Mouse (Mus musculus): ENCODE results near the gene Chac2.
A peak's percentile ranks its signal among the peaks of the same experiment; 100 is the strongest.
"Not testable (repeated sequence)": the region's sequence is repeated elsewhere in the genome, so short reads cannot be mapped to it uniquely, and the experiment has no call there.

The Chac2 gene

DNA sequence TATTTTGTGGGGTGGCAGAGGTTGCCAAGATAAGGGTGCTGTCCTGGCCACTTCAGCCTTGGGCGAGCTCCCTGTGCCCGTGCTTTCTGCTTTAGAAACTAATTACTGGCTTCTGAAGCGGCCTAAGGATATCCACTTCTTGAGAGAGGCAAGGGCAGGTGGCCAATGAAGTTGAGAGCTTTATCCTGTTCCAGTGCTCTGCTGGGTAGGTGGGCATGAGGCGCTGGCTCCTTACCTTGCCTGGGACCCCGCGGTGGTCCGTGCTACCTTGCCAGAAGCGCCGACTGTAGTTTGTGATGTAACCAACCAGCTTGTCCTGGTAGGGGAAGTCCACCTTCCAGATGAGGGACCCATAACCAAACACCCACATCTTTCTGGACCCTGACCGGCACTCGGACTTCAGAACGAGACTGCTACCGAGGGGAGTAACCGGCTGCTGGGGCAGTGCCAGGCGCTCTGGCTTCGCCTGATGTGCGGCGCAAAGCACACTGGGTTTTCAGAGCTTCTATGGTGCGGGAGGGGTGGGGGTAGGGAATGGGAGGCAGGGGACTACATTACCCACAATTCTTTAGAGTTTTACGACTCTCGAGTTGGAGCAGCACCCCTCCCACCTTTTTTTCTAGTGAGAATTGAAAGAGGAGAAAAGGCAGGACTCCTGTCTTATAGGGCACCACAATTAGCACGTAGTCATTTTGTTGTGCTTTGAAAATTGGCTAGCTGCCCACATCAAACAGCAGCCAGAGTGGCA, at the start of gene Chac2:
Gene Chac2 (minus strand): TSS at position 474 of the 748 bp plus-strand sequence.
- DNase-seq = peak; percentile 84 to 91

DNA sequence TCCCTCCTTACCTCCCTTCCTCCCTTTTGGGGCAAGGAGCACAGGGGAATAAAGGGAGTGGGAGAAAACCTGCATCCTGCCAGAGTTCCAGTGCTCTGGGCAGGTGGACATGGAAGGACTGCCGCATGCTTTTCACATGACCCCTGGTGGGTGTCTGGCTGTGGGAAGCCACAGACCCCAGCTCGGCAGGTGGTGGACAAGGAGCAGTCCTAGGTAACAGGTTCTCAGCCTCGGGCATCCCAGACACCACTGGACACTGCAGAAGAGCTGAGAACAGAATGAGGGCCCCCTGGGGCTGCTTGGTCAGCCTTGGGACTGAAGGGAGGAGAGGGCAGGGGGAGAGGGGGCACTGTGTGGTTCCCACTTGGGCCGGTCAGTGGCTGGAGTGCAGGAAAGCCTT, 48.8 kb upstream of the Chac2 start:
- no peak for DNase-seq

DNA sequence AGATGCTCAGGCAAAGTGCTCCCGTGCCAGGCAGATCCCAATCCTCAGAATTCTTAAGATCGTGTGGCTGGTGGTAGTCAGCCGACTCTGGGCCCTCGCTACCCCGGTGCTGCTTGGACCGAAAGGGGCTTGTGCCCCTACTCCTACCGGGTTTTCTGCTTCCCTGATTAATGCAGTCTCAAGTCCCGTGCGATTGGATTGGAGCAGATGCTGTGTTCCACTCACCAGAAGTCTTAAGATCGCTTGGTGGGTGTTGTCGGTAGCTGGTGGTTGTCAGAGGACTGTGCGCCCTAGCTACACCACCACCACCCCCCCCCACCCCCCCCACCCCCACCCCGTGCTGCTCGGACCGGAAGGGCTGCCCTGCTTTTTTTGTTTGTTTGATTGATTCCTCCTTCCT, 31.3 kb upstream of the Chac2 start:
- not testable (repeated sequence) for DNase-seq

DNA sequence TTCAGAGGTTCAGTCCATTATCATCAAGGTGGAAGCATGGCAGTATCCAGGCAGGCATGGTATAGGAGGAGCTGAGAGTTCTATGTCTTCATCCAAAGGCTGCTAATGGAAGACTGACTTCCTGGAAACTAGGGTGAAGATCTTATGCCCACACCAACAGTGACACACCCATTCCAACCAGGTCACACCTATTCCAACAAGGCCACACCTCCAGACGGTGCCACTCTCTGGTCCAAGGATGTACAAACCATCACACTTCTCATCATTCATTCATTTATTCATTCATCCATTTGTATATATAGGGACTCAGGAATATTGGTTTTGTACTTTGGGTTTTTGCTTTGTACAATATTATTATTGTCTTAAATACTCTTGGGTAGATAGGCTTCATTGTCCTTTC, 23.5 kb upstream of the Chac2 start:
- DNase-seq = not testable (repeated sequence)

DNA sequence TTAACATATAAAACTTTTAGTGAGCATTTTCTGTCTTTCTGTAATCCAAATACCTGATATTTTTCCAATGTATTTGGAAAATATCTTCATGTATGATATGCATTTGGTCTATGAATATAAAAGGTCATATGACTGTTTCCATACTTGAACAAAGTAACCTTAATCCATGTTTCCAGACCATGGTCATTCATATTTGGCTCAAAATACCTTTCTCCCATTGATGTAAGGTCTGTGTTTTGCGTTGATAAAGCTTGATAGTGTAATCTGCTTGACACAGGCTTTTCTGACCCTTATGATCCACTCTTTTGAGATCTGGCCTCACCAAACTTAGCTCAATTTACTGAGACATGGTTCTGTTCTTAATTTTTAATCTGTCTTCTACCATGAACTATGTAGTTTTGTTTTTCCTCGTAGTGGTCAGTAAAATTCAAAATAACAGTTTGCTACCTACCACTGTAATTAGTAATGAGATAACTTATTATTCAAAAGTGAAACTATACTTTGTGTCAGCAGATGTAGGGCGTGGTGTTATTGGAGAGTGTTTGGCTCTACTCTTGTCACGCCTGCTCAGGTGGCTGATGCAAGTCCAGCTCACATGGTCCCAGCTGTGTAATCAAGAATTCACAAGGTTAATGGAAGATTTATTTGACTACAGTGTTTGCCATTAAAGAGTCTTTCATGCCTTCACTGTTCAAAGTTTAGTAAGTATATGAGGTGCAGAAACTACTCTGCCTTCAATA, 15.2 kb upstream of the Chac2 start:
- no peak for DNase-seq

DNA sequence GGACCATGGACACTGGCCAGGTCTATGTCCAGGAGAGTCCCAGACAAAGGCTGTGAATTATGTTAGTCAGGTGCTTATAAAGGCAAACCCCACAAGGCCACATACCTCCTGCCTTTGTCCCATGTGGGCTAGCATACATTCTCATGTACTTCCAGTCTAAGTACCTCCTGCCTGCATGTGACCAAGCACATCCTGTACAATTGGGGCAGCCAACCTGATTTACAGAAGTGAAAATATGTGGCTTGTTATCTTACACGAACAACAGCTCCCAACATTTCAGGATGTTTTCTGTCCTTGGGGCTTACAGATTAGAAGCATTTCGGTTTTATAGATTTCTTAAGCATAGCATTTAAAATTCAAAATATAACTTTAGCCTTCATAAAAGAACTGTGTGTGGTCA, 13.9 kb upstream of the Chac2 start:
- DNase-seq = no peak

DNA sequence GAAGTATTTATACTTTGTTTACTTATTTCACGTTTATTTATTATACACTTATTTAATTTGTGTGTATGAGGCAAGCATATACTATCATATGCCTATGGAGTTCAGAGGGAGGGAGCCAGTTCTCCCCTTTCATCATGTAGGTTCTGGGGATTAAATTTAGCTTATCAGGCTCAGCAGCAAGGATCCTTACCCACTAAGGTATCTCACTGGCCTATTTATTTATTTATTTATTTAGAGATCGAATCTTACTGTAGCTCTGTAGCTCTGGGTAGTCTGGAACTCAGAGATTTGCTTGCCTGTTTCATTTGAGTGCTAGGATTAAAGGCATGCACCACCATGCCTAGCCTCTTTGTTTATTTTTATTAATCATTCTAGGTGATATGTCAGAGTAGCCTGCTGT, 12.6 kb upstream of the Chac2 start:
- DNase-seq = no peak

DNA sequence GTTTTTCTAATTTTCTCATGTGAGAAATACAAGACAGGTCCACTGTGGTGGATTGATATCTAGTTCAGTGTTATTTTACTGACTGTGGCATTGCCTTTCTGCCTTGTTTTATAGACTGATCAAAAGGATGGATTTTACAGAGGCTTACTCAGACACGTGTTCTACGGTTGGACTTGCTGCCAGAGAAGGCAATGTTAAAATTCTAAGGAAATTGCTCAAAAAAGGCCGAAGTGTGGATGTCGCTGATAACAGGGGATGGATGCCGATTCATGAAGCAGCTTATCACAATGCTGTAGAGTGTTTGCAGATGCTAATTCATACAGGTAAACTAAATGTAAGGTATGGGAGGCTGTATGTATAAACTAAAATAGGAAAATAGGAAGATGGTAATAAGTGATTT, 12.0 kb upstream of the Chac2 start:
- no peak for DNase-seq

DNA sequence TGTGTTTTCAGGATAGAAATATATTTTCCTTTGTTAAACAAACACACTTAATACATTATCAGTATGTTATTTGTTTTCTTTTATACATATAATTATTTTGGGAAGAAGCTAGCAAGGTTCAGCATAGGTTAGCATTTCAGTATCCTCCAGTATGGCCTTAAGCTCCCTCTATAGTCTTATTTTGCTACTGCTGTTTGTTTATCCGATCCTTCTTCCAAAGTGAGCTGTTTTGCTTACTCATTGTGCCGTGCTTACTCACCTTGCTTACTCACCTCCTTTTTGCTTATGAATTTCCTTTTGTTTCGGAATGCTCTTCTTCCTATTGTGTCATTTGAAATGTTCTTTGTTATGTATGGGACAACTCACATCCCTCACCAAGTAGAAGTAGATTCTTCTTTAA, 10.5 kb upstream of the Chac2 start:
- DNase-seq = no peak

DNA sequence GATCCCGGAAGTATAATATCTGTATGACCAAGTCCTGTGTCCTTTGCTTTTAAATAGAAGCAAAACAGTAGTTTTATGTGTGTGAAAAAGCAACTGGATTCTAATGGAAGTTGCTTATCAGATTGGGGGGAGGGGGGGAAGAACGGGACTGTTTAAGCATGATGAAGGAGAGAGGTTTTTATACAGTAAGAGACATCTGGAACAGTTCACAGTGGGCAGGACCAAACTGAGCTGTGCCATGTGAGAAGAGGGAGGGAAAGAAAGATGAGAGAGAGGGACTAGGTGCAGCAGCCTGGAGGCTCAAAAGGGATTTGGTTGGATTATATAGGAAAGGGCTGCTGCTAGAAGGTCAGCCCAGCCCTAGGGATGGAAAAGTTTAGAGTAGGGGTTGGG, 471 bp upstream of the Chac2 start:
- DNase-seq = no peak

DNA sequence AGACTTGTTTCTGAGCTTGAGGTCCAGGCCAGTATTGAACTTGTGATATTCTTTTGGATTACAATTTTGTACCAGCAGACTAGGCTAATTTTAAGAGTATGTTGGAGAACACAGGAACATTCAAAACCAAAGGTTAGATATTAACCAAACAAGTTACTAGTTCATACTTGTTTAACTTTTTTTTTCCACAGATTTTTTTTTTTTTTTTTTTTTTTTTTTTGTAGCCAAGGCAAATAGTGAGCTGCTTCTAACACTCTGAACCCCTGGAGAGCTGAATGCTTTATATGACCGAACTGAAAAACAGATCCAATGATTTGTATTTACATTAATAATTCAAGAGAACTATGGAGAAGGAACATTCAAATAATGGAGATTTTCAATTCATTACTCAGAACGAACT, 913 bp downstream of the Chac2 start:
- no peak for DNase-seq

DNA sequence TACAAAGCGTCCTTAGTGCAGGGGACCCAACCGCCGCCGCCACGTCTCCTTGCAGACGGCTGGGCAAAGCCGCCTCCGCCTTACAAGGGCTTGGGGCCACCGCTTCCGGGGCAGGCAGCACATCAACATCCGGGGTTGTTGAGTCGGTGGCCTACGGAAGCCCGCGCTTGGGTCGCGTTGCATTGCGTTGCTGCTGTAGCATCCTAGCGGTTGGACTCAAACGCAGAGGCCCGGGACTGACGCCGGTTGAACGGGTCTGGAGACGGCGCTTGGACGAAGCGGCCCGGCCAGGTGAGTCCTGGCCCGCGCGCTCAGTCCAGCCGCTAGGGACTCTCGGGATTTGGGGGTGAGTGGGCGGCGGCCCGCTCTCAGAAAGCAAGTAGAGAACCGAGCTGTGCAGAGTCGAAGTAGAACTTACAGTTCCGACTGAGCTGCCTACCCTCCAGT, 31.8 kb downstream of the Chac2 start, which contains the start of gene Erlec1:
Gene Erlec1 (minus strand): TSS at position 57 of the 447 bp plus-strand sequence.
- DNase-seq = peak; percentile 93 to 94

DNA sequence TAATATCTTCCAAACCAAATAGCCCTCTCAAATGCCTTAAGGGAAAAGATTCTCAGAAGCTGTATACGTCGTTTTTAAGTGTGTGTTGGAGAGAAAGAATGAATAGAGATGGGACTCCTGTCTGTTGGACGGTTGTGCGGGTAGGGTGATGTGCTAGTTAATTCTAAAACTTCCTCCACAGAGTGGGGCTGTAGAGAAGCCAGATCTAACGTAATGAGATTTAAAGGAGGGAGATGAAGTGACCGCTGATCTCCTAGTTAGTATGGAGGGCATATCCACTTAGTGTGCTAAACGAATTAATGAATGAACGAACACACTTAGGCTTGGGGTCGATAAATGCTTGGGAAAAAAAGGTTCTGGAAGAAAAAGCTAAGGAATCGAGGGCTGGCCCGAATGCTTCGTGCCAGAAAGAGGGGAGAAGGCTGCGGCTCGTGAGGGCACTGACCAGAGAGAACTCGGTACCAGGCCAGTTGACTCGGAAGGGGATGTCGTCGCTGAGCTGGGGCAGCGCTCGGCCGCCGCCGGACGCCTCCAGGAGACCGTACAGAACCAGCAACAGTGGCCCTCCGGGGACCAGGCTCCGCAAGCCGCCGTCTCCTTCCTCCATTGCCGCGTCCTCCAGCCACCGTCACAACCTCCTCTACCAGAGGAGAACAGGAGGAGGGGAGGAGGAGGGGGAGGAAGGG, 32.5 kb downstream of the Chac2 start:
- DNase-seq = peak; percentile 69 to 73

DNA sequence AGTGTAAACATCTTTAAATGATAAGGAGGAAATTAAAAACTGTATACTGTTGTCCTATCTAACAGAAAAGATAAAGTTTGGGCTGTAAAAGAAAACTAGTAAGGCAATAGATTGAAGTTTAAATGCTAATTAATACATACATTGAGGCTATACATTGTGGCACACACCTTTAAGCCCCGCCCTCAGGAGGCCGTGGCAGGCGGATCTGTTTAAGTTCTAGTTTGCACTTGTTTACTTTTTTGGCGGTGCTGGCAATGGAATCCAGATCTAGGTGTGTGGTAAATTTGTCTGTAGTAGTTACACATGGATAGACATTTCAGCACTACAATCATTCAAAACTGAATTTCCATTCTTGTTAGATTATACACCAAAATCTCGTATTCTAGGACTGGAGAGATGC, 33.3 kb downstream of the Chac2 start:
- peak in 1 of 2 experiments; percentile 13 for DNase-seq

DNA sequence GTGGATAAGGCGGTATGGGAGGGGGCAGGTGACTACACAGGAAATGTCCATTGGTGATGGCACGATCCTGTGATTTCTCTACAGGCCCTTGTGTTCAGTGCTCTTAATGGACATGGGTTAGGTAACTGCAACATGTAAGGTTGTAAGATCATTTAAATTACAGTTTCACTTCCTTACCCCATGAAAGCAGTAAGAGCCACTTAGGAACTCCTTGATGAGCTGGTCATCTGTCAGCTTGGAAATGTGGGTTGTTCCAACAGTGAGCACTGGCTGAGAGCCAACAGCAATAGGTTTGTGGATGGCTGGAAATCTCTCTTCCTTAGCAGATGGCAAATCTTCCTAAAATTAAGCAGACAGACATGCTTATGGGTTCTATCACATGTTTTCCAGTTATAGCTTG, 42.6 kb downstream of the Chac2 start:
- DNase-seq = peak; percentile 85 to 90

DNA sequence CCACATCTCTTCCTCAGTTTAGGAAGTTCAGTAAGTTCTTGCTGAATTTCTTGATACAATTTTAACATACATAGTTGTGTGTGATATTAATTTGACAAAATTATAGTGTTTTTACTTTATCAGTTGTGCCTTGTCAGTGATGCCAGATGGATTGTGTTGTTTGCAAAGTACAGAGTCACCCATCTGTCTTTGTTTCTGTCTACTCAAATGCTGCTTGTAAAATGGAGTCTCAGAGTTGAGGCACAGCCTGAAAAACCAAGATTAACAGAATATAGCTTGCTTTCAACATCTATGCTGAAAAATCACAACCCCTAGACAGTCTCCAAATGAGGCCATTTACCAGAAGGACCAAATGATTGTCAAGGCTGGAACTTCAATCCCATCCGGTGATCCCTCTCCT, 57.7 kb downstream of the Chac2 start:
- DNase-seq = no peak

DNA sequence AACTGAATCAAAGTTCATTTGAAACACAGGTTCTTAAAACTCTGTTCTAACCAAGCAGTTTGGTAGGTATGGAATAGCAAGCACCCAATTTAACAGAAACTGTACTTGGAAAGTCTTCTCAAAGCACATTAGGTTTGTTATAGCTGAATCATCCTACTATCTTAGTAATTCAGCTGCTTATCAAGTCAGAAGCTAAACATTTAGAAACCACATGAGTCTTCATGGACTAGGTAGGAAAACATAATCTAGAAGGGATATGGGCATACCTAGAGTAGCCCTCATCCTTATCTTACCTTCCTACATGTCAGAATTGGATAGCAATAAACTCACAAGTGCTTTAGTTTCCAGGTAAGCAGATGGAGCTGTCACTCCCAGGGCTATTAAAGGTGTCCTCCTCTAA, 58.1 kb downstream of the Chac2 start:
- DNase-seq = no peak

All from cerebellum, postnatal 25 days (tissue).